Mouse (Mus musculus) testis, adult 2 months (tissue): ENCODE data around the gene Olfr1143.

Source experiments
- CTCF ChIP-seq: fragments of 200-500 bp; IDR thresholded peaks from 2 replicates; pipeline ENCODE4 v1.5.1; 2012; ENCODE audit warnings: low read depth, mild to moderate bottlenecking, inconsistent platforms, low read length, moderate library complexity; ENCODE audit not compliant: control insufficient read depth, insufficient read depth, insufficient replicate concordance
- POLR2A ChIP-seq: fragments of 200-500 bp; IDR thresholded peaks from 2 replicates; pipeline ENCODE4 v1.6.1; 2012; ENCODE audit warnings: low read depth, mild to moderate bottlenecking, inconsistent platforms, low read length, moderate library complexity; ENCODE audit not compliant: control insufficient read depth

DNA sequence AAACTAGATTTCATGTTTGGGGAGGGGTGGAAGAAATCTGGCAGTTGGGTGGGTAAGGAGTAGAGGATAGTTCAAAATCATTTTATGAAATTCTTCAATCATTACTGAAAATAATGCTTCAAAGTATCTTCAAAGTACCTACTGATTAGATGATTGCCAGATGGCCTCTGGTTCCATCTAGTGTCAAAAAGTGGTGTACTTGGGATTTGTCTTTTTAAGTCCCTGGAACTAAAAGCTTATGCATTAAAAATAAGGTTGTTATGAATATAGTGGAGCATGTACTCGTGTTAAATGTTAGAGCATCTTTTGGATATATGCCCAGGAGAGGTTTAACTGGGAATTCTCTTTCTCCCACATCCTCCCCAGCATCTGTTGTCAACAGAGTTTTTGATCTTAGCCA, 24.2 kb upstream of the Olfr1143 start:
- no peak for TF ChIP-seq CTCF
- TF ChIP-seq POLR2A = no peak
